Mouse (Mus musculus): ENCODE results near the gene Slc22a5. TPM values are rescaled to one million over a fixed set of nuclear protein-coding genes. Genes with fewer than 3 reads are reported as not detected.
"Not testable (repeated sequence)": the region's sequence is repeated elsewhere in the genome, so short reads cannot be mapped to it uniquely, and the experiment has no call there.

Gene Slc22a5
- polyA plus RNA-seq, 1 experiment = 11.7 TPM

GRCm38 (mm10) chr11:53858761-53859580, 32.5 kb downstream of the Slc22a5 start, which contains the start of gene Gm12216:
Gene Gm12216, minus strand, starts transcription at chr11:53859256.
- peak within 1 kb of the TSS; percentile 97 for H3K4me3 ChIP-seq (ENCODE audit: insufficient read depth, low read length)
- H3K27ac ChIP-seq (ENCODE audit: insufficient read depth, low read depth, low read length); H3K4me1 ChIP-seq (ENCODE audit: control insufficient read depth, insufficient read depth, low read length): not testable (repeated sequence)

GRCm38 (mm10) chr11:53858058-53858760, 33.3 kb downstream of the Slc22a5 start:
- TF ChIP-seq POLR2A (IDR thresholded peaks at IDR 0.05; ENCODE audit: borderline replicate concordance, low read depth, low read length) = no peak
- TF ChIP-seq CTCF (IDR thresholded peaks at IDR 0.05; ENCODE audit: low read depth, low read length) = no peak
- peak overlapping the region; percentile 97 for H3K4me3 ChIP-seq (ENCODE audit: insufficient read depth, low read length)
- no peak overlapping the region for H3K27ac ChIP-seq (ENCODE audit: insufficient read depth, low read depth, low read length)
- H3K4me1 ChIP-seq (ENCODE audit: control insufficient read depth, insufficient read depth, low read length) = no peaks in the 10 kb centered on the region

DNA sequence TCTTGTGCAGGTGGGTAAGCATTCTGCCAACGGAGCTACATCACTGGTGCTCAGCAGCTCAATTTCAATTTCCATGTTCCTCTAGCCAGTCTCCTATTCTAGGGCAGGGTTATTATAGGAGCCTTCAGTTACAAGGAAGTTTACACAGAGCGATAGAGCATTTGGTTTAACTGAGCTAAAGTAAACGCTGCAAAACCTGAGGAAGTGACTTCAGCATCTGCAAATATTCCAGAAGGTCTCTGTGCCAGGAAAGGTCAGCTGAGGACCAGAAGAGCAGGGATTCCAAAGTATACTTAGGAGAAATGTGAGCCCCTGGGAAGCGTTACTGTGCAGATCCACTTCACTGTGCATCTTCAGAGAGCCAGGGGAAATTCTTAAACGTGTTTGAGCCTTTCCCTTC, 37.8 kb downstream of the Slc22a5 start:
- no peaks in the 10 kb centered on the region for H3K4me1 ChIP-seq (ENCODE audit: control insufficient read depth, insufficient read depth, low read length)
- no peak overlapping the region for H3K4me3 ChIP-seq (ENCODE audit: insufficient read depth, low read length)
- TF ChIP-seq POLR2A (IDR thresholded peaks at IDR 0.05; ENCODE audit: borderline replicate concordance, low read depth, low read length) (no peak), CTCF (IDR thresholded peaks at IDR 0.05; ENCODE audit: low read depth, low read length) (no peak)
- H3K27ac ChIP-seq (ENCODE audit: insufficient read depth, low read depth, low read length) = no peak overlapping the region

DNA sequence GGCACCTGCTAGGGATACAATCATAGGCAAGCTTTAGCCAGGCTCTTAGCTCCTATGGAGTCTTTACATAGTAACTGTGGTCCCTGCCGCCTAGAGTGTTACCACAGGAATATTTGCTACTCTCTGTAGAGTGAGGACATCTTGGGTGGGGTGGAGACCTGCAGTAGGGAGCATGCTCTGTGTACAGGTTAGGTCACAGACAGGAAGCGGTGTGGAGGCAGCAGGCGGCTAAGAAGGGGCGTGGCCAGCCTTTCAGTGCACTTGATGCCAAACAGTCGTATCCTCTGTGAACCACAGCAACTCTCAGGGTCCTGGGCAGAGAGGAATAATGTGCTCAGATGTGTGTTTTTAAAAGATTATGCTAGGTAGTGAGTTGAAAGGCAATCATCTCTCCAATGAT, 39.7 kb downstream of the Slc22a5 start:
- H3K4me3 ChIP-seq (ENCODE audit: insufficient read depth, low read length) = no peak overlapping the region
- H3K27ac ChIP-seq (ENCODE audit: insufficient read depth, low read depth, low read length) = no peak overlapping the region
- TF ChIP-seq POLR2A (IDR thresholded peaks at IDR 0.05; ENCODE audit: borderline replicate concordance, low read depth, low read length) = no peak
- no peak for TF ChIP-seq CTCF (IDR thresholded peaks at IDR 0.05; ENCODE audit: low read depth, low read length)
- no peaks in the 10 kb centered on the region for H3K4me1 ChIP-seq (ENCODE audit: control insufficient read depth, insufficient read depth, low read length)

GRCm38 (mm10) chr11:53849588-53850320, 41.7 kb downstream of the Slc22a5 start:
- TF ChIP-seq POLR2A (IDR thresholded peaks at IDR 0.05; ENCODE audit: borderline replicate concordance, low read depth, low read length) (no peak), CTCF (IDR thresholded peaks at IDR 0.05; ENCODE audit: low read depth, low read length) (peak; percentile 59)
- H3K4me3 ChIP-seq (ENCODE audit: insufficient read depth, low read length) = no peak overlapping the region
- no peak overlapping the region for H3K27ac ChIP-seq (ENCODE audit: insufficient read depth, low read depth, low read length)
- H3K4me1 ChIP-seq (ENCODE audit: control insufficient read depth, insufficient read depth, low read length) = no peaks in the 10 kb centered on the region

GRCm38 (mm10) chr11:53845680-53846079, 45.8 kb downstream of the Slc22a5 start:
- Histone ChIP-seq H3K4me3 (ENCODE audit: insufficient read depth, low read length) (no peak overlapping the region), H3K27ac (ENCODE audit: insufficient read depth, low read depth, low read length) (no peak overlapping the region), H3K4me1 (ENCODE audit: control insufficient read depth, insufficient read depth, low read length) (no peaks in the 10 kb centered on the region)
- TF ChIP-seq POLR2A (IDR thresholded peaks at IDR 0.05; ENCODE audit: borderline replicate concordance, low read depth, low read length) = no peak
- TF ChIP-seq CTCF (IDR thresholded peaks at IDR 0.05; ENCODE audit: low read depth, low read length) = no peak

GRCm38 (mm10) chr11:53843106-53843505, 48.4 kb downstream of the Slc22a5 start:
- no peaks in the 10 kb centered on the region for H3K4me1 ChIP-seq (ENCODE audit: control insufficient read depth, insufficient read depth, low read length)
- H3K27ac ChIP-seq (ENCODE audit: insufficient read depth, low read depth, low read length) = no peak overlapping the region
- no peak for TF ChIP-seq CTCF (IDR thresholded peaks at IDR 0.05; ENCODE audit: low read depth, low read length)
- no peak for TF ChIP-seq POLR2A (IDR thresholded peaks at IDR 0.05; ENCODE audit: borderline replicate concordance, low read depth, low read length)
- H3K4me3 ChIP-seq (ENCODE audit: insufficient read depth, low read length) = no peak overlapping the region

GRCm38 (mm10) chr11:53842161-53842581, 49.3 kb downstream of the Slc22a5 start:
- no peaks in the 10 kb centered on the region for H3K4me1 ChIP-seq (ENCODE audit: control insufficient read depth, insufficient read depth, low read length)
- TF ChIP-seq CTCF (IDR thresholded peaks at IDR 0.05; ENCODE audit: low read depth, low read length) = no peak
- TF ChIP-seq POLR2A (IDR thresholded peaks at IDR 0.05; ENCODE audit: borderline replicate concordance, low read depth, low read length) = no peak
- H3K27ac ChIP-seq (ENCODE audit: insufficient read depth, low read depth, low read length) = no peak overlapping the region
- H3K4me3 ChIP-seq (ENCODE audit: insufficient read depth, low read length) = no peak overlapping the region

- H3K4me1 ChIP-seq (ENCODE audit: control insufficient read depth, insufficient read depth, low read length) = no peaks in the 10 kb centered on the region
- no peak overlapping the region for H3K27ac ChIP-seq (ENCODE audit: insufficient read depth, low read depth, low read length)
- H3K4me3 ChIP-seq (ENCODE audit: insufficient read depth, low read length) = no peak overlapping the region
- no peak for TF ChIP-seq CTCF (IDR thresholded peaks at IDR 0.05; ENCODE audit: low read depth, low read length)
- no peak for TF ChIP-seq POLR2A (IDR thresholded peaks at IDR 0.05; ENCODE audit: borderline replicate concordance, low read depth, low read length)
Observed at GRCm38 (mm10) chr11:53841514-53841913, 49.9 kb downstream of the Slc22a5 start.
